Mouse (Mus musculus): Measurements from ENCODE around the gene Olfr487.
"Not testable (repeated sequence)": the region's sequence is repeated elsewhere in the genome, so short reads cannot be mapped to it uniquely, and the experiment has no call there.

Olfr487 gene

DNA sequence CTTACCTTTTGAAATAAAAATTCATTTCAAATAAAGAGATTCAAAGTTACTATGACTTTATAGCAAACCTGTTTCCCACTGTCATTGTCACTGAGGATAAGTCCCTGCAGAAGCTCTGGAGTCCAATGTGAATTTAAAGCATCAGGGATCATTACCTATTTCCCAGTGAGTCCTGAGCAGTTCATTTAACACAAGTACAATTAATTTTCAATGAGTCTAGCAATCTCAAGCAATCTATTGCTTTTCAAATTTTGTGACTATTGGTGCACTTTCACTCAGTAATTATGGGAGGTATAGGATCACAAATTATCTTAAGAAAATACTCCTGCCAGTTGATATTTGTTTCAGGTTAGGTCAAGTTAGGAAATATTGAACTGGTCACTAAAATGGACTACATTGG is at the start of gene Olfr487:
Olfr487 (minus strand) TSS at position 101 of the 400 bp plus-strand sequence.
- DNase-seq (ENCODE audit: low spot score), result not testable (repeated sequence)

DNA sequence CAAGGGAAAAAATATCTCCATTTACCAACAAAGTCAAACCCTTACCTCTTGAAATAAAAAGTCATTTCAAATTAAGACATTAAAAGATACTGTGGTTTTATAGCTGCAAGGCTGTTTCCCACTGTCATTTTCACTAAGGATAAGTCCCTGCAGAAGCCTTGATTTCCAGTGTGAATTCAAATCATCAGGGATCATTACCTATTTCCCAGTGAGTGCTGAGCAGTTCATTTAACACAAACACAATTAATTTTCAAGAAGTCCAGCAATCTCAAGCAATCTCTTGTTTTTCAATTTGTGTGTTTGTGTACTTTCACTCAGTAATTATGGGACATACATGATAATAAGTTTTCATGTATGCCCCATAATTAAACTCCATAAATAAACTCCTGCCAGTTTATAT is 43.8 kb upstream of the Olfr487 start, which contains the start of gene Olfr488:
Olfr488 (minus strand) TSS at position 101 of the 400 bp plus-strand sequence.
- no peak for DNase-seq (ENCODE audit: low spot score)

DNA sequence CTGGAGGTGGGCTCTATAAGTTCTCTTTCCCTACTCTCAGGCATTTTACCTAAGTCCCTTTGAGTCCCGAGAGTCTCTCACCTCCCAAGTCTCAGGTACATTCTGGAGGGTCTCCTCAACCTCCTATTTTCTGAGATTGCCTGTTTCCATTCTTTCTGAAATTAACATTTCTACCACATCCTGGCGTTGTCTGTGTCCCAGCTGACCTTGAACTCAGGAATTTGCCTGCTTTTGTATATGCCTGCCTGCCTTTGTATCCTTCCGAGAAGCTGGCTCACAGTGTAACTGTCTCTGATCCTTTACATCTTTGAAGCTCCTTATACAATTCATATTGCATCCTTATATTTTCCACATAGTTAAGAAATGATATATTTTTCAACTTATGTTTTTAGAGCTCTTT is 19.1 kb upstream of the Olfr487 start:
- DNase-seq (ENCODE audit: low spot score), result no peak

DNA sequence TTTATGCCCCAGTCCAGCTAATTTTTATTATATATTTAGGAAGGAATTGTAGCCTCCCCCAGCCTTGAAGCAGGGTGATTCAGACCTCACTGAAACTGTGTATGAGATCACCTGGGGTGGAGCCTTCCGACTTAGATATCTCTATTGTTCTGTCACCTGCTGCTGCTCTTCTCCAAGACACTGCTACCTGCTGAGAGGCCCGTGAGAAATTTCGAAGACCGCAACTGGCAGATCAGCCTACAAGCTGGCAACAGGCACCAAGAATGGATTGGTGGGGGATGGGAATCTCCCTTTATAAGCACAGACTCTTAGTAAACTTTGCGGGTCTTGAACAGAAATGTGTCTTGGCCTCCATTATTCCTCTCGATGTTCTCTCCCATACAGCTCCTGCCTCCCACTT is 17.5 kb downstream of the Olfr487 start:
- DNase-seq (ENCODE audit: low spot score), result no peak

DNA sequence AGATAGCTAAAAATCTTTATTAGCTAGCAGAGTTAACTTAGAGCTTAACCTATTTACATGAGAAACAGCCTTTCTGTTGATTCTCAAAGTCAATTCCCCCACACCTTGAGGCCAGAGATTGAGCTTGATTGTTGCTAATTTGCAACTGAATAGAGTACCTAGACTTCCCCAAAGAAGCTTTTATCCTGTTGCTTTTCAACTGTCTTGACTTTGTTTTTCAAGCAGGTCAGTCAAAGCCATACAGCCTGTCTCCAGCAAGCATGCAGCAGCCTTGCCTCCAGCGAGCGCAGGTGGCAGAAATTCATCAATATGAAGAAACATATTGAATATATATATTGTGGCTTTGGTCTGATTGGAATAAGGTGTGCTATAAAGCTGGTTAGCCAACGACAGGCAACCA is 18.1 kb downstream of the Olfr487 start:
- not testable (repeated sequence) for DNase-seq (ENCODE audit: low spot score)

DNA sequence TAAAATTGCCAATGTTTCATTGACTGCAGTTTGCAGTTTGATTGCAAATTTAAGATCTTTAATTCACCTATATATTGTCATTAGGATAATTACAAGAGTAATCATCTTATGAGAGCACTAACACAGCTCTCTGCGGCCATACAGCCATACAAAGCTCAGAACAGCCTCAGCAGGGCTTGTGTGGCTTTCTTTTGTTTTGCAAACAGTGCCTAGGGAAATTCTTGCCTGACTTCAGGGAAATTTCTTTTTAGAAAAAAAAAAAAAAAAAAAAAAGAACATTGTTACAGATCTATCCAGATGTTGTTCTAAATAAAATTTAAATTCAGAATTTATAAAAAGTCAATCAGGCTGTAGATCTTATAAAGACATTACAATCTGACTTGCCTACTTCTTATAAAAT is 21.7 kb downstream of the Olfr487 start:
- not testable (repeated sequence) for DNase-seq (ENCODE audit: low spot score)

DNA sequence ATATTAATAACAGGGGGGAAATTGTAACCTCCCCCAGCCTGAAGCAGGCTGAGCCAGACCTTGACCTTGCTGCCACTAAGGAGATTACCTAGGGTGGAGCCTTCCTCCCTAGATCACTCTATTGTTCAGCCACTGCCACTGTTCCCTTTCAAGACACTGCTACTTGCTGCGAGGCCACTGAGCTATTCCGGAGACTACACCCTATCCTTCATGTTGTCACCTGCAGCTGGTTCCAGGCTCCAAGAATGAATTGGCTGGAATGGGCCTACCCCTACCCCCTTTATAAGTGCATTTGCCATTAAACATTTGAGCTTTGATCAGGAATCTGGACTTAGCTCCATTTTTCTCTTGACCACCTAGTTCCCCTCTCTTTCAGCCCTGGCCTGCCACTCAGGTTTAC is 23.2 kb downstream of the Olfr487 start:
- not testable (repeated sequence) for DNase-seq (ENCODE audit: low spot score)

DNA sequence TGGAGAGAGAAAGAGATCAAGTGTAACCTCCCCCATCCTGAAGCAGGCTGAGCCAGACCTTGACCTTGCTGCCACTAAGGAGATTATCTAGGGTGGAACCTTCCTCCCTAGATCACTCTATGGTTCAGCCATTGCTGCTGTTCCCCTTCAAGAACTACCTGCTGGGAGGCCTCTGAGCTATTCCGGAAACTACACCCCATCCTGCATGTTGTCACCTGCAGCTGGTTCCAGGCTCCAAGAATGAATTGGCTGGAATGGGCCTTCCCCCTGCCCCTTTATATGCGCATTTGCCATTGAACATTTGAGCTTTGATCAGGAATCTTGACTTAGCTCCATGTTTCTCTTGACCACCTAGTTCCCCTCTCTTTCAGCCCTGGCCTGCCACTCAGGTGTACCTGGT is 29.2 kb downstream of the Olfr487 start:
- not testable (repeated sequence) for DNase-seq (ENCODE audit: low spot score)

DNA sequence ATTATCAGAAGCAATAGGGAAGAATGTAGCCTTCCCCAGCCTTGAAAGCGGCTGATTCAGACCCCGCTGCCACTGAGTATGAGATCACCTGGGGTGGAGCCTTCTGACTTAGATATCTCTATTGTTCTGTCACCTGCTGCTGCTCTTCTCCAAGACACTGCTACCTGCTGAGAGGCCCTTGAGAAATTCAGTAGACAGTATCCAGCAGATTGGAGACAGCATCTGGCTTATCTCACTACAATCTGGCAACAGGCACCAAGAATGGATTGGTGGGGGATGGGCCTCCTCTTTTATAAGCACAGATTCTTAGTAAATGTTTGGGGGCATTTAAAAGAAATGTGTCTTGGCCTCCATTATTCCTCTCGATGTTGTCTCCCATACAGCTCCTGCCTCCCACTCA is 30.0 kb downstream of the Olfr487 start:
- DNase-seq (ENCODE audit: low spot score), result not testable (repeated sequence)

- not testable (repeated sequence) for DNase-seq (ENCODE audit: low spot score)
These were observed 41.8 kb downstream of the Olfr487 start, which contains the start of gene Olfr486 for GRCm38 (mm10) chr7:108172642-108173041. Gene Olfr486 (minus strand): TSS chr7:108172742.

DNA sequence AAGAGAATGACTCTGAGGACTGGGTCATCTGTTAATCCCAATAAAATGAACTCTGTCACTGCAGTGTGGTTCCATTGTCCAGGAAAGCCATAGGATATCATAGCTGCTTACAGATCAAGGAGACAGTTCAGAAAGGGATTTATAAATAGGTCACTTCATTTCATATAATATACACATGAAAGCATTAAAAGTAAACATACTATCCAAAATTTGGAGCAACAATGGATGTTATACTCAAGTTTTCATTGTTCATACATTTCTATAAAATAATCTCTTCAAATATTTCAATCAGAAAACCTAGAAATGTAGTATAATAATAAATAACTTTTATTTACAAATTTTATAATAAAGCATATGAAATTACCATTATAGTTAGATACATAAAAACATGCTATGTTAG is 54.7 kb downstream of the Olfr487 start, which contains the start of gene Olfr485:
Olfr485 (minus strand) TSS at position 101 of the 400 bp plus-strand sequence.
- no peak for DNase-seq (ENCODE audit: low spot score)

Measured in layer of hippocampus, adult 11-12 months (tissue).